Mouse (Mus musculus) midbrain, embryonic 14.5 days (tissue): ENCODE results near the gene H2-M1. TPM values are rescaled to one million over a fixed set of nuclear protein-coding genes. Genes with fewer than 3 reads are reported as not detected.

Source experiments
- ATAC-seq: fragments of 200-750 bp; cut with Nextera tagmentation; 2 replicates; pipeline ENCODE4 v1.8.0; 2017; ENCODE audit warnings: moderate number of reproducible peaks, moderate library complexity; ENCODE audit not compliant: low FRiP score, low TSS enrichment
- DNase-seq: peaks from one replicate; pipeline ENCODE4 v3.0.0-alpha.2; 2015
- H3K27ac ChIP-seq: fragments of 300-500 bp; sonication (generic); replicated peaks from 2 replicates; pipeline ENCODE4 v1.5.1; 2014; ENCODE audit warnings: mild to moderate bottlenecking, low read depth, low read length, moderate library complexity
- H3K27me3 ChIP-seq: fragments of 300-500 bp; sonication (generic); 2 replicates; pipeline ENCODE4 v1.6.1; 2014; ENCODE audit warnings: low read length, control low read depth, mixed read lengths; ENCODE audit not compliant: control insufficient read depth, insufficient read depth
- H3K36me3 ChIP-seq: fragments of 300-500 bp; sonication (generic); 2 replicates; pipeline ENCODE4 v1.6.1; 2014; ENCODE audit warnings: low read length, control low read depth; ENCODE audit not compliant: control insufficient read depth, insufficient read depth
- H3K4me1 ChIP-seq: fragments of 300-500 bp; sonication (generic); 2 replicates; pipeline ENCODE4 v1.6.1; 2014; ENCODE audit warnings: mild to moderate bottlenecking, antibody characterized with exemption, low read length, control low read depth; ENCODE audit not compliant: control insufficient read depth, insufficient read depth
- H3K4me2 ChIP-seq: fragments of 300-500 bp; sonication (generic); 2 replicates; pipeline ENCODE4 v1.6.1; 2014; ENCODE audit warnings: mild to moderate bottlenecking, low read length, moderate library complexity
- H3K4me3 ChIP-seq: fragments of 300-500 bp; sonication (generic); replicated peaks from 2 replicates; pipeline ENCODE4 v1.5.1; 2014; ENCODE audit warnings: low read depth, low read length
- H3K9ac ChIP-seq: fragments of 300-500 bp; sonication (generic); replicated peaks from 2 replicates; pipeline ENCODE4 v1.6.1; 2014; ENCODE audit warnings: mild to moderate bottlenecking, low read length, moderate library complexity
- H3K9me3 ChIP-seq: fragments of 300-500 bp; sonication (generic); 2 replicates; pipeline ENCODE4 v1.6.1; 2016; ENCODE audit warnings: low read length, control low read depth, mixed read lengths; ENCODE audit not compliant: control insufficient read depth
- WGBS: fragments of 180-500 bp; shearing (Covaris S2); extraction: QIAGEN DNeasy Blood & Tissue Kit; methylation state at CpG from one replicate; pipeline ENCODE4 v1.1.7; 2014; 5-methylcytosine and 5-hydroxymethylcytosine counted together
- polyA plus RNA-seq: library from polyadenylated mRNA; unstranded; fragments of >200 nt; fragmentation: Nextera tagmentation; extraction: Ambion mirVana; gene quantifications from 2 replicates; pipeline ENCODE4 v1.2.1, GENCODE M21; 2014

The H2-M1 gene
- not detected in 2 replicates for polyA plus RNA-seq

- Histone ChIP-seq H3K4me2 (no peak within 1 kb of the TSS), H3K9ac (no peak within 1 kb of the TSS), H3K9me3 (no peaks in the 10 kb centered on the region), H3K4me1 (no peaks in the 10 kb centered on the region), H3K36me3 (no peaks in the 10 kb centered on the region), H3K27ac (no peak within 1 kb of the TSS), H3K27me3 (no peaks in the 10 kb centered on the region), H3K4me3 (no peak within 1 kb of the TSS)
- DNase-seq (no peak), ATAC-seq (no peak)
- 80% methylated on average over 3 of the region's 3 CpGs for WGBS
Observed at GRCm38 (mm10) chr17:36672119-36672518, at the start of gene H2-M1. Gene H2-M1, minus strand, starts transcription at chr17:36672219.

GRCm38 (mm10) chr17:36697693-36698092, 25.7 kb upstream of the H2-M1 start:
- Histone ChIP-seq H3K9ac (no peak overlapping the region), H3K36me3 (no peaks in the 10 kb centered on the region), H3K4me1 (no peaks in the 10 kb centered on the region), H3K4me2 (no peak overlapping the region), H3K4me3 (no peak overlapping the region), H3K9me3 (no peaks in the 10 kb centered on the region), H3K27me3 (no peaks in the 10 kb centered on the region), H3K27ac (no peak overlapping the region)
- WGBS = 75% methylated on average over 2 of the region's 2 CpGs
- no peak for DNase-seq
- ATAC-seq = no peak

- no peak for ATAC-seq
Observed at GRCm38 (mm10) chr17:36642566-36642965, 29.5 kb downstream of the H2-M1 start, which contains the start of gene H2-M9. Gene H2-M9, minus strand, starts transcription at chr17:36642666.

More at GRCm38 (mm10) chr17:36642566-36642965, 29.5 kb downstream of the H2-M1 start, which contains the start of gene H2-M9:
- H3K36me3 ChIP-seq = no peaks in the 10 kb centered on the region
- H3K27ac ChIP-seq = no peak within 1 kb of the TSS
- WGBS = 92% methylated on average over 3 of the region's 3 CpGs
- H3K9me3 ChIP-seq = no peaks in the 10 kb centered on the region
- no peak within 1 kb of the TSS for H3K4me3 ChIP-seq
- no peak for DNase-seq
- no peaks in the 10 kb centered on the region for H3K27me3 ChIP-seq
- no peak within 1 kb of the TSS for H3K4me2 ChIP-seq
- H3K9ac ChIP-seq = no peak within 1 kb of the TSS
- no peaks in the 10 kb centered on the region for H3K4me1 ChIP-seq

Other genes starting within 250 kb of the H2-M1 start
- gene H2-M10.4, start 209.9 kb downstream of the H2-M1 start, polyA plus RNA-seq = not detected in 2 replicates
- not detected in 2 replicates for gene H2-M11, start 125.1 kb downstream of the H2-M1 start, polyA plus RNA-seq
- not detected in 2 replicates for gene H2-M9, start 29.6 kb downstream of the H2-M1 start, polyA plus RNA-seq
- gene H2-M10.5, start 100.7 kb upstream of the H2-M1 start, polyA plus RNA-seq = not detected in 2 replicates
- gene H2-M10.6, start 140.0 kb upstream of the H2-M1 start, polyA plus RNA-seq = not detected in 2 replicates
- 31.0 and 36.5 TPM in 2 replicates for gene Trim26, start 164.9 kb upstream of the H2-M1 start, polyA plus RNA-seq
- gene Trim15, start 195.0 kb upstream of the H2-M1 start, polyA plus RNA-seq = 0.33 and 0.58 TPM in 2 replicates
- gene Trim10, start 197.4 kb upstream of the H2-M1 start, polyA plus RNA-seq = 0.78 and 1.1 TPM in 2 replicates
- gene Trim40, start 217.9 kb upstream of the H2-M1 start, polyA plus RNA-seq = not detected in 2 replicates
- gene Trim31, start 225.9 kb upstream of the H2-M1 start, polyA plus RNA-seq = not detected in 2 replicates